Mouse (Mus musculus): Measurements from ENCODE around the gene Olfr250. TPM values are rescaled to one million over a fixed set of nuclear protein-coding genes. Genes with fewer than 3 reads are reported as not detected.
"Not testable (repeated sequence)": the region's sequence is repeated elsewhere in the genome, so short reads cannot be mapped to it uniquely, and the experiment has no call there.

Olfr250 gene
- not detected in 2 replicates for polyA plus RNA-seq (2015; fragmentation: Nextera tagmentation; extraction: Ambion mirVana)

DNA sequence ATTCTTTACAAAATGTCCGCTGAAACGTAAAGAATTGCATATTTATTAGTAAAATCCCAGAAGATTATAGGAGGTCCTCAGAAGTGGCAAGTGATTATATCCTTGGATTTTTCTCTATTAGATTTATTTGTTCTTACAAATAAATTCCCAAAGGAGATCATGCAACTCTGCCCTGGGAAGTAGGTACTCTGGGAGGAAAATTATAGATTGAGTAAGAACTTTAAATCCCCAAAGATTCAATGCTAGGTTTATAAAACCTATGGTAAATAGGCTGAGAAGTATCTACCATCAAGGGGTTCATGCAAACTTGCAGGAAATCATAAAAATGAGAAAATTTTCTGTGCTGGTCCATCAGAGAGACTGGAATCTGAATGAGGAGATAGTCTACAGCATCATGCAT is at the start of gene Olfr250:
Gene Olfr250 (plus strand): TSS at position 301 of the 400 bp plus-strand sequence.
- no peaks in the 10 kb centered on the region for H3K36me3 ChIP-seq
- no peak within 1 kb of the TSS for H3K27ac ChIP-seq (replicated peaks)
- H3K9me3 ChIP-seq: no peaks in the 10 kb centered on the region
- no peak within 1 kb of the TSS for H3K4me3 ChIP-seq
- 90% methylated on average over 2 of the region's 2 CpGs for WGBS
- H3K4me1 ChIP-seq: no peaks in the 10 kb centered on the region
- no peaks in the 10 kb centered on the region for H3K27me3 ChIP-seq
- H3K4me2 ChIP-seq (replicated peaks): no peak within 1 kb of the TSS
- H3K9ac ChIP-seq (replicated peaks): no peak within 1 kb of the TSS
- ATAC-seq (replicated peaks): no peak

DNA sequence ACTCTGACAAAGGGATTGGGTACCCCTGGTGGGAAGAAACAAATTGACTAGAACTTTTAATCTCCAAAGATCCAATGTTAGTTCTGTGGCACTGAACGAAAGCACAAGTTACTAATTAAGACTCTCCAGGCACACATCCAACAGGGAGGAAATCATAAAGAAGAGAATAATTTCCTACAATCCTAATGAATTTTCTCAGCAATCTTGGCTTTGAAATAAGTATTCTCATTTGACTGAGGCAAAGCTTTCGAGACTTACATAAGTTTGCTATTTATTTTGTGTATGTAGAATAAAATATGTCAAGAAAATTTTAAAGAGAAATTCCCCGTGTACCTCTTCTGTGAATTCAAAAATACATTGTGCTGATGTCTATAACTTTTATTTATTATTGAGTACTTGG is 37.9 kb upstream of the Olfr250 start, which contains the start of gene Olfr25:
Gene Olfr25 (plus strand): TSS at position 301 of the 400 bp plus-strand sequence.
- no peaks in the 10 kb centered on the region for H3K36me3 ChIP-seq
- H3K4me2 ChIP-seq (replicated peaks): no peak within 1 kb of the TSS
- H3K9ac ChIP-seq (replicated peaks): no peak within 1 kb of the TSS
- no peaks in the 10 kb centered on the region for H3K9me3 ChIP-seq
- H3K4me3 ChIP-seq: no peak within 1 kb of the TSS
- ATAC-seq (replicated peaks): no peak
- H3K27ac ChIP-seq (replicated peaks): no peak within 1 kb of the TSS
- H3K4me1 ChIP-seq: no peaks in the 10 kb centered on the region
- 64% methylated on average over 3 of the region's 3 CpGs for WGBS
- H3K27me3 ChIP-seq: no peaks in the 10 kb centered on the region

DNA sequence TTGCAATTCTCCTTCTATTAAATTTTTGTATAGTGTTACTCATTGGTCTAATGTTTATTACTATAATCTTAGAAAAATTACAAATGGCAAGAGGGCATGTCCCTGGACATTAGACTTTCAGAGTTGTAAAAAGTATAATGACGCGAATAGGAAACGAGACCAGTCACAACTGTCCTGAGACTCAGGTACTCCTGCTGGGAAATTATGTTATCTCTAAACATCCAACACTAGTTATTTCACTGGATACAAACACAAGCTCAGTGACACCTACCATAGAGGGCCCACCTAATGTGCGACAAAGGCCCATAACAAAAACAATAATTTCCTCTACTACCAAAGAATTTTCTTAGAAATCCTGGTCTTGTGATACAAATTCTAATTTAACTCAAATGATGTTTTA is 18.6 kb upstream of the Olfr250 start, which contains the start of gene Olfr898:
Gene Olfr898 (plus strand): TSS at position 301 of the 400 bp plus-strand sequence.
- Histone ChIP-seq H3K4me1 (no peaks in the 10 kb centered on the region), H3K36me3 (no peaks in the 10 kb centered on the region), H3K27me3 (no peaks in the 10 kb centered on the region), H3K27ac (replicated peaks) (no peak within 1 kb of the TSS), H3K9ac (replicated peaks) (no peak within 1 kb of the TSS), H3K4me2 (replicated peaks) (no peak within 1 kb of the TSS), H3K4me3 (no peak within 1 kb of the TSS), H3K9me3 (no peaks in the 10 kb centered on the region)
- ATAC-seq (replicated peaks): no peak
- WGBS: 98% methylated on average over 4 of the region's 4 CpGs

DNA sequence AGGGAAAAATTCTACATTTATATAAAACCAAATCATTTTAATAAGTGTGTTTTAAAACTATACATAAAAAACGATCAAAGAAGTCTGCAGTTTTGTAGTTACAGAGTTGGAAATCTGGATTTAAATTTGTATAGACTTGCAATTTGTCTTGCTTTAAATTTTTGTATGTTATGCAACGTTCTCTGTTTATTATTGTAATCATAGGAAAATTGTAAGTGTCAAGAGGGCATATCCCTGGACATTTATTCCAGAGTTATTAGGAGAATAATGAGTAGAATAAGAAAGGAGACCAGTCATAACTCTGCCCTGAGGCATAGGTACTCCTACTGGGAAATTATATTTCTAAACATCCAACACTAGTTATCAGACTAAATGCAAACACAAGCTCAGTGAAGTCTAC is 10.1 kb downstream of the Olfr250 start, which contains the start of gene Olfr251:
Gene Olfr251 (plus strand): TSS at position 301 of the 400 bp plus-strand sequence.
- no peaks in the 10 kb centered on the region for H3K4me1 ChIP-seq
- H3K27me3 ChIP-seq: no peaks in the 10 kb centered on the region
- no peaks in the 10 kb centered on the region for H3K36me3 ChIP-seq
- no peaks in the 10 kb centered on the region for H3K9me3 ChIP-seq
- no peak within 1 kb of the TSS for H3K9ac ChIP-seq (replicated peaks)
- H3K27ac ChIP-seq (replicated peaks): no peak within 1 kb of the TSS
- H3K4me3 ChIP-seq: no peak within 1 kb of the TSS
- no peak for ATAC-seq (replicated peaks)
- no peak within 1 kb of the TSS for H3K4me2 ChIP-seq (replicated peaks)
- WGBS: 70% methylated on average over 2 of the region's 2 CpGs

DNA sequence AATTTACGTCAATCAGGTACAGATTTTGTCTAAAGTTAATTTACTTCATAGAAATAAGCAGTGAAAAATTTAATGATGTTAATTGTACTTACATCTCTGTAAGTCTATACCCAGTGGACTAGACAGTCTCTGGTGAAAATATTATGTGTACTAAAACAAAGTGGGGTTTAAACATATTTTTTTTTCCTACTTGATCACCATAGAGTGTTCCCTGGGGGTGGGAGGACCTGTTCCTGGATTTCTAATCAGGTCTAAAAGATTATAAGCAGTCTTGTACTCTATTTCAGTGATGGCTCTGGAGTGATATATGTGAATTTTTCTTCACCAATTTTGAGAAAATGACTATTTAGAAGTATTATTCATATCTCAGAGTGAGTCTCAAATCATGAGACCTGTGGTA is 34.7 kb downstream of the Olfr250 start, which contains the start of gene Olfr147:
Gene Olfr147 (plus strand): TSS at position 301 of the 400 bp plus-strand sequence.
- 85% methylated on average over 1 of the region's 1 CpGs for WGBS
- Histone ChIP-seq H3K27me3 (no peaks in the 10 kb centered on the region), H3K9me3 (no peaks in the 10 kb centered on the region), H3K4me1 (no peaks in the 10 kb centered on the region), H3K9ac (replicated peaks) (no peak within 1 kb of the TSS), H3K27ac (replicated peaks) (no peak within 1 kb of the TSS), H3K36me3 (no peaks in the 10 kb centered on the region), H3K4me2 (replicated peaks) (no peak within 1 kb of the TSS), H3K4me3 (no peak within 1 kb of the TSS)
- ATAC-seq (replicated peaks): no peak

DNA sequence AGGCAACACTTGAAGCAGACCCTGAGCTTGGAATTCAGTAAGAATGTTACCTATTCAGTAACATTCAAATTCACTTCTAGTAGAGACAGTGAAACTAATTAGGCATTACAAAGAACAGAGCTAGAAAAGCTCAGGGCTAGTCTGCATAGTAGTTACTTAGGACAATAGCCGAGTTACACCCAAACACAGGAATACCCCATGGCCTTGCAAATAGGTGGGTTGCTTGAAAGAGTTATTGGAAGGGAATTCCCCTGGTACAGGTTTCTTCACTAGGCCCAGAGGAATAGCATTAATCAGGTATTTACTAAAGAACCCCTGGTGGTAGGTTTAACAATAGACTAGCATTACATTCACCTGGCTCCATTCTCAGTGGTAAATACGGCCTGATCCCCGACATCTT is 40.8 kb downstream of the Olfr250 start:
- H3K9ac ChIP-seq (replicated peaks); H3K4me2 ChIP-seq (replicated peaks); H3K4me1 ChIP-seq; H3K9me3 ChIP-seq; H3K4me3 ChIP-seq; H3K27me3 ChIP-seq; H3K36me3 ChIP-seq; ATAC-seq (replicated peaks); H3K27ac ChIP-seq (replicated peaks): not testable (repeated sequence)
- 87% methylated on average over 3 of the region's 3 CpGs for WGBS

DNA sequence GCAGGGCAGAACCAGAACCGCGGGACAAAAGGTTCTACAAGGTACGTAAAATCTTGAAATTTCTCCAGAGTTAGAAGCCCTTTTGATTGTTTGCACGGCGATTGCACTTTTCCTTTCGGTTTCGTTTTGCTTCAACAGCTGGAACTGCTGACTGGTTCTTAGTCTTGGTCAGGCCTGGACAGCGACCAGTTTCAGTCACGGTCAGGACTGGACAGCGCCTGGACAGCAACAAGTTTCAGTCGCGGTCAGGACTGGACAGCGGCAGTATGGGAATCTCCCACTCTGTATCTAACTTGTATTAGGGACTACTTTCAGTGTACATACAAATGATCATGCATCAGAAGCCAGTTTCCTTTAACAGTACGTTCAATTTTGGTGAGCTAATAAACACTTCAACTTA is 46.8 kb downstream of the Olfr250 start:
- H3K4me1 ChIP-seq; H3K4me3 ChIP-seq; H3K36me3 ChIP-seq; H3K9me3 ChIP-seq; H3K27me3 ChIP-seq; ATAC-seq (replicated peaks); H3K9ac ChIP-seq (replicated peaks); H3K4me2 ChIP-seq (replicated peaks); H3K27ac ChIP-seq (replicated peaks): not testable (repeated sequence)
- 96% methylated on average over 14 of the region's 14 CpGs for WGBS

Other genes with a start within 250 kb of the Olfr250 start
- gene Olfr890, start 224.4 kb upstream of the Olfr250 start, polyA plus RNA-seq (2015; fragmentation: Nextera tagmentation; extraction: Ambion mirVana): not detected in 2 replicates
- gene Olfr891, start 186.1 kb upstream of the Olfr250 start, polyA plus RNA-seq (2015; fragmentation: Nextera tagmentation; extraction: Ambion mirVana): not detected in 2 replicates
- not detected in 2 replicates for gene Olfr893, start 158.5 kb upstream of the Olfr250 start, polyA plus RNA-seq (2015; fragmentation: Nextera tagmentation; extraction: Ambion mirVana)
- gene Olfr894, start 148.8 kb upstream of the Olfr250 start, polyA plus RNA-seq (2015; fragmentation: Nextera tagmentation; extraction: Ambion mirVana): not detected in 2 replicates
- not detected in 2 replicates for gene Olfr143, start 114.1 kb upstream of the Olfr250 start, polyA plus RNA-seq (2015; fragmentation: Nextera tagmentation; extraction: Ambion mirVana)
- not detected in 2 replicates for gene Olfr895, start 99.0 kb upstream of the Olfr250 start, polyA plus RNA-seq (2015; fragmentation: Nextera tagmentation; extraction: Ambion mirVana)
- gene Olfr896-ps1, start 75.8 kb upstream of the Olfr250 start, polyA plus RNA-seq (2015; fragmentation: Nextera tagmentation; extraction: Ambion mirVana): not detected in 2 replicates
- gene Olfr25, start 37.8 kb upstream of the Olfr250 start, polyA plus RNA-seq (2015; fragmentation: Nextera tagmentation; extraction: Ambion mirVana): not detected in 2 replicates
- not detected in 2 replicates for gene Olfr898, start 18.5 kb upstream of the Olfr250 start, polyA plus RNA-seq (2015; fragmentation: Nextera tagmentation; extraction: Ambion mirVana)
- gene Olfr251, start 10.2 kb downstream of the Olfr250 start, polyA plus RNA-seq (2015; fragmentation: Nextera tagmentation; extraction: Ambion mirVana): not detected in 2 replicates
- not detected in 2 replicates for gene Olfr147, start 34.8 kb downstream of the Olfr250 start, polyA plus RNA-seq (2015; fragmentation: Nextera tagmentation; extraction: Ambion mirVana)
- gene Olfr901, start 62.6 kb downstream of the Olfr250 start, polyA plus RNA-seq (2015; fragmentation: Nextera tagmentation; extraction: Ambion mirVana): not detected in 2 replicates
- gene Olfr902, start 80.8 kb downstream of the Olfr250 start, polyA plus RNA-seq (2015; fragmentation: Nextera tagmentation; extraction: Ambion mirVana): not detected in 2 replicates
- gene Olfr904, start 96.2 kb downstream of the Olfr250 start, polyA plus RNA-seq (2015; fragmentation: Nextera tagmentation; extraction: Ambion mirVana): not detected in 2 replicates
- gene Olfr905, start 104.2 kb downstream of the Olfr250 start, polyA plus RNA-seq (2015; fragmentation: Nextera tagmentation; extraction: Ambion mirVana): not detected in 2 replicates
- gene Olfr906, start 120.2 kb downstream of the Olfr250 start, polyA plus RNA-seq (2015; fragmentation: Nextera tagmentation; extraction: Ambion mirVana): not detected in 2 replicates
- not detected in 2 replicates for gene Olfr907, start 128.9 kb downstream of the Olfr250 start, polyA plus RNA-seq (2015; fragmentation: Nextera tagmentation; extraction: Ambion mirVana)
- not detected in 2 replicates for gene Olfr911-ps1, start 154.7 kb downstream of the Olfr250 start, polyA plus RNA-seq (2015; fragmentation: Nextera tagmentation; extraction: Ambion mirVana)
- gene Olfr910, start 171.0 kb downstream of the Olfr250 start, polyA plus RNA-seq (2015; fragmentation: Nextera tagmentation; extraction: Ambion mirVana): not detected in 2 replicates
- gene Olfr912, start 213.3 kb downstream of the Olfr250 start, polyA plus RNA-seq (2015; fragmentation: Nextera tagmentation; extraction: Ambion mirVana): not detected in 2 replicates
- not detected in 2 replicates for gene Olfr913, start 225.9 kb downstream of the Olfr250 start, polyA plus RNA-seq (2015; fragmentation: Nextera tagmentation; extraction: Ambion mirVana)
- not detected in 2 replicates for gene Olfr914, start 238.2 kb downstream of the Olfr250 start, polyA plus RNA-seq (2015; fragmentation: Nextera tagmentation; extraction: Ambion mirVana)